Mouse (Mus musculus): ENCODE data around the gene Trip10.

- TF ChIP-seq TAL1 (IDR thresholded peaks at IDR 0.05; ENCODE audit: low read length) (no peak), GATA1 (IDR thresholded peaks at IDR 0.05; ENCODE audit: low read length) (no peak)
Measured at GRCm38 (mm10) chr17:57283906-57284305, 34.7 kb downstream of the Trip10 start.

All from erythroblast, embryonic 14.5 days (primary cell).